Mouse (Mus musculus) midbrain, embryonic 11.5 days (tissue): ENCODE data around the gene Zfp27. TPM values are rescaled to one million over a fixed set of nuclear protein-coding genes. Genes with fewer than 3 reads are reported as not detected.

Experiments used
- ATAC-seq: fragments of 200-750 bp; cut with Nextera tagmentation; 2 replicates; pipeline ENCODE4 v1.8.0; 2017; ENCODE audit warnings: moderate TSS enrichment, moderate library complexity; ENCODE audit not compliant: low FRiP score
- DNase-seq: peaks from one replicate; pipeline ENCODE4 v3.0.0; 2015; ENCODE audit warnings: low spot score; ENCODE audit errors: missing footprints
- H3K27ac ChIP-seq: fragments of 300-500 bp; sonication (generic); 2 replicates; pipeline ENCODE4 v1.5.1; 2014; ENCODE audit warnings: low read depth, low read length
- H3K27me3 ChIP-seq: fragments of 300-500 bp; sonication (generic); 2 replicates; pipeline ENCODE4 v1.6.1; 2014; ENCODE audit warnings: mild to moderate bottlenecking, low read length, moderate library complexity, mixed read lengths; ENCODE audit not compliant: control insufficient read depth, insufficient read depth
- H3K36me3 ChIP-seq: fragments of 300-500 bp; sonication (generic); 2 replicates; pipeline ENCODE4 v1.6.1; 2014; ENCODE audit warnings: mild to moderate bottlenecking, low read length, moderate library complexity, mixed read lengths; ENCODE audit not compliant: control insufficient read depth, insufficient read depth
- H3K4me1 ChIP-seq: fragments of 300-500 bp; sonication (generic); 2 replicates; pipeline ENCODE4 v1.6.1; 2014; ENCODE audit warnings: low read length; ENCODE audit not compliant: control insufficient read depth, insufficient read depth
- H3K4me2 ChIP-seq: fragments of 300-500 bp; sonication (generic); 2 replicates; pipeline ENCODE4 v1.6.1; 2014; ENCODE audit warnings: mild to moderate bottlenecking, moderate library complexity
- H3K4me3 ChIP-seq: fragments of 300-500 bp; sonication (generic); 2 replicates; pipeline ENCODE4 v1.5.1; 2014; ENCODE audit warnings: low read depth, low read length
- H3K9ac ChIP-seq: fragments of 300-500 bp; sonication (generic); 2 replicates; pipeline ENCODE4 v1.6.1; 2014; ENCODE audit warnings: low read length
- H3K9me3 ChIP-seq: fragments of 300-500 bp; sonication (generic); 2 replicates; pipeline ENCODE4 v1.6.1; 2016; ENCODE audit warnings: low read length; ENCODE audit not compliant: control insufficient read depth
- WGBS: fragments of 180-500 bp; shearing (Covaris S2); extraction: QIAGEN DNeasy Blood & Tissue Kit; methylation state at CpG from one replicate; pipeline ENCODE4 v1.1.7; 2014; 5-methylcytosine and 5-hydroxymethylcytosine counted together
- microRNA-seq: library from miRNA; unstranded; fragments of <30 nt; microRNA quantifications from one replicate; pipeline ENCODE4, GENCODE M21; 2017
- polyA plus RNA-seq: library from polyadenylated mRNA; unstranded; fragments of >200 nt; fragmentation: Nextera tagmentation; extraction: Ambion mirVana; gene quantifications from 2 replicates; pipeline ENCODE4 v1.2.1, GENCODE M21; 2014

Zfp27 gene
- polyA plus RNA-seq, 1 experiment from 2014 or later, result 14.7 TPM

- H3K4me1 ChIP-seq, result no peaks in the 10 kb centered on the region
- H3K36me3 ChIP-seq, result peaks cover 22% of the 10 kb centered on the region
- WGBS, result 93% methylated on average over 10 of the region's 10 CpGs
- DNase-seq, result no peak
- H3K9me3 ChIP-seq, result peaks cover 24% of the 10 kb centered on the region
- no peak overlapping the region for H3K9ac ChIP-seq
- no peaks in the 10 kb centered on the region for H3K27me3 ChIP-seq
- H3K4me3 ChIP-seq, result no peak overlapping the region
- no peak overlapping the region for H3K4me2 ChIP-seq
- ATAC-seq, result no peak
- H3K27ac ChIP-seq, result no peak overlapping the region
Observed at GRCm38 (mm10) chr7:29874256-29874655, 32.1 kb downstream of the Zfp27 start.

DNA sequence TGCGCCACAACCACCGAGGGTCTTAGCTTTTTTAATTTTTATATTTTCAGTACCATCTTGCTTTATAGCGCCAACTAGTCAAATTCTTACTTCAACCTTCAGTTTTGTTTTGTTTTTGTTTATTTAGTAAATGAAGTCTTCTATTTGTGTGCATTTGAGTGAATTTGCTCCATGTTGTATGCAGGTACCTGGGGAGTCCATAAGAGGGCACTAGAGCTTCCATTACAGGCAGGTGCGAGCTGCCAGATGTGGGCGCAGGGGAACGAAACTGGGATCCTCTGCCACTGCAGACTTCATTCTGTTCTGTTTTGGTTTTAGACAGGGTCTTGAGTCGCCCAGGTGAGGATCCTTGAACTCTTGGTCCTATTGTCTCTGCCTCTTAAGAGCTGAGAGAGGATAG lies 44.7 kb downstream of the Zfp27 start:
- no peak for DNase-seq
- Histone ChIP-seq H3K4me3 (no peak overlapping the region), H3K9ac (no peak overlapping the region), H3K4me2 (no peak overlapping the region), H3K9me3 (no peaks in the 10 kb centered on the region), H3K4me1 (peaks cover 6% of the 10 kb centered on the region; the same call in 1 of the 2 replicates), H3K36me3 (no peaks in the 10 kb centered on the region), H3K27me3 (no peaks in the 10 kb centered on the region), H3K27ac (no peak overlapping the region)
- WGBS, result 88% methylated on average over 7 of the region's 7 CpGs
- no peak for ATAC-seq

GRCm38 (mm10) chr7:29859532-29860517 lies 46.5 kb downstream of the Zfp27 start, which contains the start of gene Zfp420:
Zfp420 (plus strand) TSS chr7:29859979.
- DNase-seq, result peak; percentile 96
- Histone ChIP-seq H3K4me1 (peaks cover 6% of the 10 kb centered on the region; the same call in 1 of the 2 replicates), H3K9ac (peak within 1 kb of the TSS; percentile 58), H3K27me3 (no peaks in the 10 kb centered on the region), H3K27ac (no peak within 1 kb of the TSS), H3K36me3 (no peaks in the 10 kb centered on the region), H3K4me2 (peak within 1 kb of the TSS; percentile 60), H3K9me3 (no peaks in the 10 kb centered on the region), H3K4me3 (peak within 1 kb of the TSS; percentile 50)
- ATAC-seq, result peak; percentile 98
- 7% methylated on average over 32 of the region's 32 CpGs for WGBS

GRCm38 (mm10) chr7:29853219-29853842 lies 53.0 kb downstream of the Zfp27 start, which contains the start of gene Zfp940:
Zfp940 (minus strand) TSS chr7:29853669.
- DNase-seq, result peak; percentile 99
- H3K4me3 ChIP-seq, result peak within 1 kb of the TSS; percentile 57
- peak within 1 kb of the TSS; percentile 78 for H3K9ac ChIP-seq
- H3K27me3 ChIP-seq, result no peaks in the 10 kb centered on the region
- H3K27ac ChIP-seq, result no peak within 1 kb of the TSS
- no peaks in the 10 kb centered on the region for H3K9me3 ChIP-seq
- 0 out of 2 replicates have a peak, but pooled peaks cover 5% of the 10 kb centered on the region for H3K4me1 ChIP-seq
- ATAC-seq, result peak; percentile 98
- 2% methylated on average over 21 of the region's 21 CpGs for WGBS
- no peaks in the 10 kb centered on the region for H3K36me3 ChIP-seq
- H3K4me2 ChIP-seq, result peak within 1 kb of the TSS; percentile 74

DNA sequence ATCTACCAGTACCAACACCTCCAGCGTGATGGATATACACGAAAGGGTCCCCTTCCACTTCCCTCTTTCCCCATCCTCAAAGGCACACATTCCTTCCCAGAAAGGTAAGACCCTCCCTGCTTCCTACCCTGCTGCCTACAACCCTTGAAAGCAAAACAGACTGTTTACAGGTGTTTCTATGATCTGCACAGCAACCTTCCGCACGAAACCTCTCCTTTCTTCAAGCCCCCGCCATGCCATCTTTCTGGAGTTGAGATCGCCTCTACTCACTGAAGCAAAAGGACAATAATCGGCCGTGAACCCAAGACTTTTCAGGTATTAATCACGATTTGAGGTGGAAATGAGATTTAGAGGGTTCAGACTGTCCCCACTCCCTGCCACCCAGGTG lies 53.5 kb downstream of the Zfp27 start:
- 58% methylated on average over 9 of the region's 9 CpGs for WGBS
- Histone ChIP-seq H3K9me3 (no peaks in the 10 kb centered on the region), H3K4me2 (peak overlapping the region; percentile 74), H3K4me1 (0 out of 2 replicates have a peak, but pooled peaks cover 5% of the 10 kb centered on the region), H3K36me3 (no peaks in the 10 kb centered on the region), H3K27ac (no peak overlapping the region), H3K4me3 (peak overlapping the region; percentile 57), H3K9ac (peak overlapping the region; percentile 78), H3K27me3 (no peaks in the 10 kb centered on the region)
- DNase-seq (no peak), ATAC-seq (peak; percentile 20; the same call in 1 of the 2 replicates)

- H3K9ac ChIP-seq, result no peak overlapping the region
- H3K4me2 ChIP-seq, result no peak overlapping the region
- H3K36me3 ChIP-seq, result peaks cover 10% of the 10 kb centered on the region; the same call in 1 of the 2 replicates
- no peaks in the 10 kb centered on the region for H3K4me1 ChIP-seq
- DNase-seq, result no peak
- H3K9me3 ChIP-seq, result no peaks in the 10 kb centered on the region
- no peaks in the 10 kb centered on the region for H3K27me3 ChIP-seq
- H3K27ac ChIP-seq, result no peak overlapping the region
- 93% methylated on average over 5 of the region's 5 CpGs for WGBS
- H3K4me3 ChIP-seq, result no peak overlapping the region
- ATAC-seq, result no peak
Observed at GRCm38 (mm10) chr7:29844616-29845015, 61.8 kb downstream of the Zfp27 start.

Small RNAs within 50 kb of the gene (microRNA-seq; reads per million reads assigned to microRNA genes)
- 0.57 reads per million for gene Mir7668

Other genes with a start within 250 kb of the Zfp27 start
- 0.07 TPM in 1 of 2 replicates, not detected in the other for gene Catsperg2, start 179.5 kb downstream of the Zfp27 start, polyA plus RNA-seq
- 17.9 and 19.3 TPM in 2 replicates for gene Zfp84, start 138.0 kb downstream of the Zfp27 start, polyA plus RNA-seq
- gene Zfp30, start 122.6 kb downstream of the Zfp27 start, polyA plus RNA-seq, result 8.5 and 9.8 TPM in 2 replicates
- 20.6 and 25.3 TPM in 2 replicates for gene Zfp790, start 90.5 kb downstream of the Zfp27 start, polyA plus RNA-seq
- 12.5 and 12.6 TPM in 2 replicates for gene Zfp940, start 52.9 kb downstream of the Zfp27 start, polyA plus RNA-seq
- 10.3 and 12.1 TPM in 2 replicates for gene Zfp420, start 46.6 kb downstream of the Zfp27 start, polyA plus RNA-seq
- gene Zfp383, start 1.7 kb upstream of the Zfp27 start, polyA plus RNA-seq, result 8.6 and 10.8 TPM in 2 replicates
- 10.6 and 12.6 TPM in 2 replicates for gene Zfp74, start 47.5 kb upstream of the Zfp27 start, polyA plus RNA-seq
- gene Zfp568, start 77.4 kb upstream of the Zfp27 start, polyA plus RNA-seq, result 11.7 and 13.0 TPM in 2 replicates
- 6.1 and 6.2 TPM in 2 replicates for gene Zfp14, start 144.8 kb upstream of the Zfp27 start, polyA plus RNA-seq
- gene Zfp82, start 166.3 kb upstream of the Zfp27 start, polyA plus RNA-seq, result 7.4 and 8.8 TPM in 2 replicates
- gene Gm26920, start 183.8 kb upstream of the Zfp27 start, polyA plus RNA-seq, result 1.2 and 2.4 TPM in 2 replicates
- gene Zfp566, start 184.0 kb upstream of the Zfp27 start, polyA plus RNA-seq, result 14.8 and 15.7 TPM in 2 replicates
- gene Zfp260, start 188.2 kb upstream of the Zfp27 start, polyA plus RNA-seq, result 138 and 139 TPM in 2 replicates
- gene Zfp382, start 215.4 kb upstream of the Zfp27 start, polyA plus RNA-seq, result 4.4 and 5.8 TPM in 2 replicates